Mouse (Mus musculus) C2C12 (cell line): ENCODE data around the gene Gm44790.

Source experiments
- CTCF ChIP-seq: IDR thresholded peaks from one replicate; pipeline ENCODE4 v1.5.1; 2011; ENCODE audit not compliant: control insufficient read depth, insufficient read depth, insufficient read length
- MAX ChIP-seq: IDR thresholded peaks from one replicate; pipeline ENCODE4 v1.6.1; 2011; ENCODE audit warnings: mild to moderate bottlenecking, control low read depth
- USF1 ChIP-seq: IDR thresholded peaks from one replicate; pipeline ENCODE4 v1.6.1; 2011; ENCODE audit warnings: low read depth, mild to moderate bottlenecking, control low read depth, moderate library complexity

GRCm38 (mm10) chr6:86472100-86472955 is 45.9 kb downstream of the Gm44790 start:
- peak; percentile 97 for TF ChIP-seq USF1
- peak; percentile 97 for TF ChIP-seq MAX
- peak; percentile 100 for TF ChIP-seq CTCF
